Mouse (Mus musculus) layer of hippocampus, adult 8-10 months (tissue): ENCODE data around the gene Trpm2. TPM values are rescaled to one million over a fixed set of nuclear protein-coding genes. Genes with fewer than 3 reads are reported as not detected.
"Not testable (repeated sequence)": the region's sequence is repeated elsewhere in the genome, so short reads cannot be mapped to it uniquely, and the experiment has no call there.

ENCODE experiments used
- DNase-seq, 2 experiments: peaks; one replicate each; pipeline ENCODE4 v3.0.0; 2022; ENCODE audit warnings: low spot score in 2 of 2
- total RNA-seq, 4 experiments: library from RNA; stranded (reverse); gene quantifications; 2 replicates each; pipeline ENCODE4 v1.2.4; 2022

The Trpm2 gene
- total RNA-seq, 4 experiments from 2014 or later: 43.0 to 47.6 (median 45.7) TPM

DNA sequence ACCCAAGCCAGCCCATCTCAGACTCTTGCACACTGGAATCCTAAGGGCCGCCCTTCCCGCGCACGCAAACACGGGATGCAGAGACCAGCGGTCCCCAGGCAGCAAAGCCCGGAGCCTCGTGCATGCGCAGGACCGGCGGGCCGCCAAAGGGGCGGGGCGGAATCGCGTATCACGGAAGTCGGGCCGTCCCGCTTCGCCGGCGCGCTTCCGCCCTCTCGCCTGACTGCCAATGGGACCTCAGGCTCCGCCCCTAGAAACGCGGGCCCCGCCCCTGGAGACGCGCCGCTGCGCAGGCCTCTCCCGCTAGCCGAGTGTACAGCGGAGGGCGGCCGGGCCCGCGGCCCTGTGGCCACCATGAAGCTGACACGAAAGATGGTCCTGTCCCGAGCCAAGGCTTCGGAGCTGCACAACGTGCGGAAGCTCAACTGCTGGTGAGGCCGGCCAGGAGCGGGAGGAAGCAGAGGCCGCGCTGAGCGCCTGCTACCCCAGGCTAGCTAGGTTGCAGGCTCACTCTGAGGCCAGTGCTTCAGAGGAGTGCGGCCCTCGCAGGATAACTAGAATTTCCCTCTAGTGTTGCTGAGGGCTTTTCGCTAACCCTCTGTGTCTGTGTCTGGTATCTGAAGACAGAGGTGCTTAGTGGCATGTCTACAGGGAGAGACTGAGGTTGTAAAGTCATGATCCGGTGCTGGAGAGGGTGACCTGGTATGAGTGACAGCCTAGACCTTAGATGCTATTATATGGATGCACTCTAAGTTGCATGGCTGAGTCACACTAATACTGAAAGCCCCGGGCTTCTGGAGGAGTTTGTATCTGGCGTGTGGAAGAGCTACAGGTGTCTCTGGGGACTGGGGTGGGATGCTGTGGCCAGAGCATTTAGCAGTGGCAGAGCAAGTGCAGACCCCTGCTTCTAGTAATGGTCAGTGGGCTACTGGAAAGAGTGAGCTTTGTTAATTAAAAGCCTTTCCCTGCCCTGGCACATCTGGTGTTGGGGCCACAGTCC lies 8.3 kb upstream of the Trpm2 start, which contains the start of gene 1810043G02Rik:
Gene 1810043G02Rik (plus strand): TSS at position 174 of the 1,000 bp plus-strand sequence.
- peak; percentile 96 to 98 for DNase-seq

DNA sequence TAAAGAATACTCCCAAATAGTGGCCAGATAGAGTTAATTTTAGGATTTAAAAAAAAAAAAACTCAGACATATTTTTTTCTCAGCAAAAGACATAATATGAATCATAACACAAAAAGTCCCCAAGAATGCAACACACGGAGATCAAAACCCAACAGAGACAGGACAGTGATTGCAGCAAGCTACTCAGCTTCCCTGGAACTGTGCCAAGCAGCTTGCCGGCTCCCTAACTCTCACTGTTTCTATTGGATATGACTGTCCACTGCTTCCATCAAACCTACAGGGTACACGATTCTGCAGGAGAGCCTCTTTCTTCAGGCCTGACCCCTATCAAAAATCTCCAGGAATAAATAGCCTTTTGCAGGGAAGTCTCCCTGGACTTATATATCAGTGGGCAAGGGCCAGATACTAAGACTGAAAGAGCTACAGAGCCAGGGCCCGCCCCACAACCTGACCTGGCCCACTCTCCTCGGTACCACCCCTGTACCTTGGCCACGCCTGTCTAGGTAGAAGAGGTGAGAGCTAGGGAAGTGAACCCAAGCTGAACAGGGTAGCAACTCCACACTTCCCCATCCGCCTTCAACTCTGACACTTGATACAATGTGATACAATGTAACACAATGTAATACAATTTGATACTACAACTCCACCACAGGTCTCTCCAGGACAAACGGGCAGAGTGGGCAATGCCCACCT lies 6.2 kb upstream of the Trpm2 start:
- DNase-seq: no peak

DNA sequence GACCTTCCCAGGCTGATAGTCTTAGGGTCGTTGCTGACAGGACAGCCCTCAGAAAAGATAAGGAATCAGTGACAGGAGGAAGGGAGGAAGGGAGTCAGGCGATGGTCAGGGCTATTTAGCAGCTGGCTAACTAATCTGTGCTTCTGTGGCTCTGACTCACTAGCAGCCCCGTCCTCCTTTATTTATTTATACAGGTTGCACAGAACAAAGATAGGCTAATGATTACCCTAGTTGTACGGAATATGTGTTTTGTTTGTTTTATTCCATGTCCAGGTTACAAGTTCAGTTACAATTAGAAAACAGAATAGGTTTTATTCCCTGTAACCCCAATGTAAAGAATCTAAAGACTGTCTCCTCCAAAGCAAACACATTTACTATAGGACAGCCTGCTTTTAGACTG lies 5.3 kb upstream of the Trpm2 start:
- no peak for DNase-seq

DNA sequence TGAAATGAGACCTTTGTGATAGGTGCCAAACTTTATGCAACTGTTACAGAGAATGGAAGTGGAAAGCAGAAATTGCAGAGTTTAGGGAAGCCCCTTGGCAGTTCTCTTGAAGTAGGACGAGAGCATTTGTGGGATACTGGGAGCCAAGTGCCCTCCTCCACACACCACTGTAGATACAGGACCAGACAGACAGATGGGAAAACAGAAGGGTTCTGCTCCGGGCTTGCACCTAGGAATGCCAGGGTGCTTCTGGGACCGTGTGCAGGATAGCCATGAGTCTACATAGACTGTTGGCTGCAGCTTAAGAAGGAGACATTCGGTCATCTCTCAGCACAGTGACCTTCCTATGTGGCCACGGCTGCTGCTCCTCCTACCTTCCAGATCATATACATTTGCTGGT lies 4.4 kb upstream of the Trpm2 start:
- DNase-seq: no peak

DNA sequence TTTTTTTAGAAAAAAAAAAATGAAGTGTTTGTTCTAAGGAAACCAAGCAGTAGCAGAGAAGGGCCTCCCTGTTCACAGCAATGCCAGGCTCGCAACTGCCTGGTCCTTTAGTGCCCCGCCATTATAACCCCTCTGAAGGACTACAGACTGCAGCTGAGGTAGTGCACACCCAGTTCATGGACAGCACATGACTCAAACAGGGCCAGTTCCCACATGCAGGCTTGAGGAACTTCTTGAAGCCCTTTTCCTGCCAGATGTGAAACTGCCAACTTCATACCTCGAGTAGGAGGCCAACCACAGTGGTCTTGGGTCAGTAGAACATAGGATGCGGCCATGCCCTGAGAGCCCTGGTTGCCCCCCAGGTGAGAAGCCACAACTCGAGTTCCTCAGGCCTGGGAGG lies 4.0 kb upstream of the Trpm2 start:
- no peak for DNase-seq

DNA sequence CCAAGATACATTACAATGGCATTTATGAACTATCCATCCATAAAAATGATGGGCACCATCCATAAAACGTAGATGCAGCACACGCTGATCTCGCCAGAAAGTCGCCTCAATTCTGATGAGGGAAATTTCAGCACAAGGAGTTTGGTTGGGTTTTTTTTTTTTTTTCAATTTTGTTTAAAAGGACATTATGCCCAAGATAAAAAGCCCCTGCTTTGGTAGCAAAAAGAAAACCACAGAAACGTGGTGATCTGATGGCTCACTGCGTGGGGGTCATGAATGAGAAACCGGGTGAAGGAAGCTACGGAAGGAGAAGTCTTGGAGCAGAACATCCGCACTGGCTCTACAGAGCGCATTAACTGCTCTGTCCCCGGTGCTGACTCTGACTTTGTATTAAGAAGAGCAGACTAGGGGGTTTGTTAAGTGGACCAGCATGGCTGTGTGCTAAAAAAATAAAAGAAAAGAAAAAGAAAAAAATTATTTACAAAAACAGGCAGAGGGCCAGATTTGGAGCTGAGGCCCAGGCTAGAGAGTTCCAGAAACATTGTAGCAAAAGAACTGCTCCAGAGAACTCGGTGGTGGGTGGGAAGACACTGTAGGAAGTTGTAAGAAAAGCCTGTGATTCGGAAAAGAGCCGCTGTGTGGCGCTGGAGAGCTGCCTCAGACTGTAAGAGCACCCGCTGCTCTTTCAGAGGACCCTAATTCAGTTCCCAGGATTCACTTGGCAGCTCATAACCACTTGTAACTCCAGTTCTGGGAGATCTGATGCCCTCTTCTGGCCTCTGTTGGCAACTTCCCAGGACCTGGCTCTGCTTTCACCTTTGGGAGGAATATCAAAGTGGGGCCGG lies 1.6 kb upstream of the Trpm2 start:
- DNase-seq: peak in 1 of 2 experiments; percentile 55

DNA sequence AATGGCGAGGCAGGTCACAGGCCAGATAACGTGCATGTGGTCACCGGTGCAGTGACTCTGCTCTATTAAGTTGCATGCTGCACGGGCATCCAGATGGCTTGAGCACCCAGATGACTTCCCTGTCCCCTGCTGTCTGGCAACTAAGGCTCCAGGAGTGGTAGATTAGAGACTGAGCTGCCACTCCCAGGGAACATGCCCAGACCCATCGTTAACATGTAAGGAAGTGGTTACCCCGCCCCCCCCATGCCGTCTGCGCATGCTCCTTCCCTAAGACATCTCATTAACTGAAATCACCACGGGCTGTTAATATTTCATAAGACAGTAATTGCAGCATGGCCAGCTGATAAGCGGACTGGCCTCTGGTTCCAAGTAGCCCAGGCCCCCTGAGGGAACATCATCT lies 828 bp upstream of the Trpm2 start:
- DNase-seq: no peak

DNA sequence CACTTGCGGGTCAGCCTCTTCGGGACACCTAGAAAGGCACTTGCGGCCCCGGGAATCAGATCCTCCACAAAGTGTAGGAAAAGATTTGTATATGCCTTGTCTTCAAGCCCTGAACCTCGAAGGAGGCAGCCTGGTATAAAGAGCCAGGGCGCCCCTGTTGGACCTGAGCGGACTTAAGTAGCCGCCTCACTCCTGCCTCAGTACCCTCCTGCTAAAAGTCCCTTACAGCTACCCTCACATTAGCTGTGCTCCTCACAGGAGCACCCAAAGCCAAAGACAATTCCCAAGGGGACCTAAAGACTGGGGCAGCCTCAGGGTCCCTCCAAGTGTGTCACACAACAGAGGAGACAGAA lies 414 bp downstream of the Trpm2 start:
- no peak for DNase-seq

DNA sequence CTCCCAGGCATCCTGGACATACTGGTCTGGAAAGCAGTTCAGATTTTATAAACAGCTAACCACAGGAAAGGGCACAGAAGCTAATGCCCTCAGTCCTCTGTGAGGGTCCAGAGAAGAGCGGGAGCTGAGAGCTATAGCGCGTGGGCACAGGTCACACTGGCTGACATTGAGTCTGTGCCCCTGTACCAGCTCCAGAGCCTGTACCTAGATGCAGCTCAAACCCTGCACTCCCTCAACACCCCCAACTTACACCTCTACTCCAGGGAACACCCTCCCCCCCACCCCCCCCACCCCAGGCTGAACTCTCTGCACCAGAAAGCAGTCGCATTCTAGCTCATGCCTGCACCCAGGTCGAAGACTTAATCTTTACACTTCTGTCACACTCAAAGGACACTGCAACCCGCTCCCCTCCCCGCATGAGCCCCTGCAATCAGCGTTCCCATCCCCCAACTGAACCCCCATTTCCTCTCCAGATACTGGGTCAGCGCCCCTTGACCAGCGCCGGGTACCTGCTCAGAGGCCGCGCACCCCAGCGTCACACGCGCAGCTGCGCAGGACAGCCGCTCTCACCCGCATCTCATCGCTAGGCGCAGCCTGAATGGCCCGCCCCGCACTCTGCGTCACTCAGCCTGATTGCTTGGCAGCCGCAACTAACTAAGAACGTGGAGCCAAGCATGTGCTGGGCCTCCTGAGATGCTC lies 940 bp downstream of the Trpm2 start:
- DNase-seq: peak; percentile 52 to 71

DNA sequence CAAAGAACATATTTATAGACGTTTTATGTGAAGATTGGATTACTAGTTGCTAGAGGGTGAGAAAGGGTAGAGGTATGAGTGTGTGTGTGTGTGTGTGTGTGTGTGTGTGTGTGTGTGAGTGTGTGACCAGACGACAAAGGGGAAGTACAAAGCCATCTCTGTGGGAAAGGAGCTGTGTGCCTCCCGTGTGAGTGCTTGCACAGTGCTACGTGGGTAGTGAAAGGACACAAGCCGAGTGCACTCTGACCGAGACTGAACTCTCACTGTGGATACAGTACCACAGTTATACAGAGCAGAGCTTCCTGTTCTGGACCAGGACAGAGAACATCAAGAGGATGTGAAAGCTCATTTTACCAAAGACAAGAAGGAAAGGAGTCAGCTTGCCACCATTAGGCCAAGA lies 6.4 kb downstream of the Trpm2 start:
- DNase-seq: no peak

DNA sequence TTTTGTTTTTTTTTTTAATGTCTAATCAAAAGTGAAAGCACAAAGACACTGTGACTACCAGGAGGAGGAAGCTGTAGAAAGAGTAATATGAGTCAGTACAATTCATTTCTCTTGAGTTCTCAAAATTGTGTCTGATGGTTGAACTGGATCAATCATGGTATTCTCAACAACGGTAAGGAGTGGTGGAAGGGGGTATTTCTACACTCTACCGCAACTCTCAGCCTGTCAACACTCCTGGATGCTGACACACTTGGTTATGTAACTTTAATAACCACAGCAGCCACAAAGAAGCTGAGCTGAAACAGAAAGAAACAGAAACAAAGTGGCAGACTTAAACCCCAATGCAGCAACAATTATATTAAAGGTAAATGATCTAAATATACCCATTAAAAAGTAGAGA lies 7.6 kb downstream of the Trpm2 start:
- no peak for DNase-seq

DNA sequence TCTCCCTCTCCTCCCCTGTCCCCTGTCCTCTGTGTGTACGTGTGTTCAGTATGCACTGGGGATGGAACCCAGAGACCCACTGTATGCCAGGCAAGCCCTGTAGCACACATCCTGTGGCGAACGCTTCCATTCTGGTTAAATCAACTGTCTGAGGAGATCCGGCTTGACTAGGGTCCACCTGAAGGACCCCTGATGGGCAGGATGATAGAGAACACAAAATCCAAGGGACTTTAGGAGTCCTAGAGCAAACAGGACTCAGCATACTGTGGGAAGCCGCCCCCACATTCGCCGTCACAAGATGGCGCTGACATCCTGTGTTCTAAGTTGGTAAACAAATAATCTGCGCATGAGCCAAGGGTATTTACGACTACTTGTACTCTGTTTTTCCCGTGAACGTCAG lies 19.9 kb downstream of the Trpm2 start:
- DNase-seq: not testable (repeated sequence)

DNA sequence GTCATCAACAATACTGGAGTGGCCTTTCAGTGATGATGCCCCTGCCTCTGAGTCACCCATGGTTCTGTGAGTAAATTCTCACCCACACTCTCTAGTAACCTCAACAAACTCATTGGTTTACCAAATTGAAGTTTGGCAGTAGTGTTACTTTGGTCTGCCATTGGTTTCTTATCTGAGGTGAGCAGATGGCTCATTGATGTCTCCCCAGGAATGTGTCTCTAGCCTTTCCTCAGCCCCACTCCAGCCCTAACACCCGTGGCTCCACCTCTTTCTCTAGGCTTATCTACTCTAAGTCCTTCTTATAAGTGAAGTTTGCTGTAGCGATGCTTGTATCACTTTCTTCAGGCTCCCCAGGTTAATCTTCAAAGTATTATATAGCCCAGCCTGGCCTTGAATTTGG lies 30.7 kb downstream of the Trpm2 start:
- no peak for DNase-seq

DNA sequence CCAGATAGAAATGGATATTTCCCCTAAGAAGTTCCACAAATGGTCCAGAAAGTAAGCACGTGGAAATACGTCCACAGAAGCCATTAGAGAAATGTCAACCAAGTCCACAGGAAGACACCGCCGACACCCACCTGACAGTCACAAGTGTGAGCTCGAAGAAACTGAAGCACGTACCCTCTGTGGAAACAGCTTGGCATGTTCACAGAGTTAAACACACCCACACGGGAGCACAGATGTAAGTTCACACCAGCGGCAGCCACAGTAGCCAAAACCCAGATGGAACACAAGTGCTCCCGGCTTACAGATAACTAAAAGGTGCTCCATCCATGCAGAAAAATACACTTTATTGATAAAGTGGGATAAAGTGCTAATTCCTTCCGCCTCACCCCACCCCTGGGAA lies 43.0 kb downstream of the Trpm2 start:
- DNase-seq: no peak

DNA sequence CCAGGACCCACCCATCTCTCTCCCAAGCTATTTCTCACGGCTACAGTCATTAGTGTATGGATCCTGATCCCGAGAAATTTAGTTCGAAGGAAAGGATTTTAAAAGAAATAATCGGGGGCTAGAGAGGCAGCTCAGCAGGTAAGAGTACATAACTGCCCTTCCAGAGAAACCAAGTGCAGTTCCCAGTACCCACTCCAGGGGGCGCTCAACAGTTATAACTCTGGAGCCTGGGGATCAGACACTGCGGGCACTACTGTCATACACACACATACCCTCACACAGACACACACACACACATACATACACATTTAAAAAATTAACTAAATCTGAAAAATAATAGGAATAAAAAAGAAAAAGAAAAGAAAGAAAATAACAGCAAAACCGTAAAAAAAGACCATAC lies 44.2 kb downstream of the Trpm2 start:
- peak in 1 of 2 experiments; percentile 55 for DNase-seq

DNA sequence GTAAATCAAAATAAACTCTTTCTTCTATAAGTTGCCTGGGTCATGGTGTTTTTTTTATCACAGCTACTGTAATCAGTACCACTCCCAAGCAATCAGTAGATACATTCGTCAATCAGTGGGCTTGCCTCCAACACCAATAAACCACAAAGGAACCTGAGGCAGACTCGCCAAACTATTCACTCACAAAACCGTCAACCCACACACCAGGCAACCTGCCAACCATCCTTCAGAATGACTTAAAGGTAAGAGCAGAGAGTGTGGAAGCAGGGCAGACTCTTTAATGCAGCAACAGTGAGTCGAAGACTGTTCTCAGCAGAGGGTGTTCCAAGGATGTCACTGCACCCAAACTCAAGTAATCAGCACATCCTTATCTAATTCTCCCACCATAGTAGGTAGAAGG lies 47.7 kb downstream of the Trpm2 start:
- no peak for DNase-seq

DNA sequence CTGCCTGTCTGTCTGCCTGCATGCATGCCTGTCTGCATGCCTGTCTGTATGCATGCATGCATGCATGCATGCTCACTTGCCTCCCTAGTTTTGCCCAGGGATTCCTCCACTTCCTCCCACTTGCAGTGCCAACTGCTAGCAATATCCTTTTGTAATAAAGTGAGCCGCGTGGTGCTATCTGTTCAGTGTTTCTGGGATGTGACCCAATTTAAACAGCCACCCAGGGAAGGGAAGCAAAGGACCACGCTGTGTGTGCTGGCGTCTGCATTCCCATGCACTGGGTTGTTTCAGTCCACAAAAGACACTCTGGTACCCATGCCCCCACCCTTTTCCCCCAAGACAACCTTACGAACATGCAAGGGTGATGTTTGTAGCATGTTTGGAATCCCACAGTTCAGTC lies 49.4 kb downstream of the Trpm2 start:
- DNase-seq: peak in 1 of 2 experiments; percentile 26

DNA sequence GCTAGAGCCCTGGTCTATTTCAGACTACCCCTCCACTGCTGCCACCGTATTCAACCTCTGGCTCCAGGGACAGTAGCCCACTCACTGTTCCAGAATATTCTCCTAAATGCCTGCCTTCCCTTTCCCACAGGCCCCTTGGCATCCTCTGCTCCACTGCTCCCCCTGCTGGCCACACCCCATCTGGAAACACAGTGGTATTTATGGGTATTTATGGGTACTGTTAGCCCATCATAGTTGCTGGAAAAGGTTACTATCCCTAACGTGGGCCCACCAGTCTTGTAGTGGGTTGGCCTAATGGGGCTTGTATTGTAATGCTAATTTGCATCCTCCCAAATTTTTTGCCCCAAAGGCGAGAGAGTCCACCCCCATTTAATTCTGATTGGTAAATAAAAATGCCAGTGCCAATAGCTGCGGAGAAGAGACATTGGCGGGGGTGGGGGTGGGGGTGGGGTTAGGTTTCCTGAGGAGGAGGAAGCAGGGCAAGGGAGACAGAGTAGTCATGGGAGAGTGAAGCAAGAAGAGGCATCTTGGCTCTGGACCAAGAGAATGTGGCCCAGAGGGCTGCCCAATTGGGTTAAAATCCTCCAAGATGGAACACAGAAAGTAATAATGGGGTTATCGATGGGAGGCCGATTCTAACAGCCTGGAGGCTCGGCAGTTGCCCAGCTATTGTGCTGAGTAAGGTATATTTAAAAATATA lies 53.6 kb downstream of the Trpm2 start:
- DNase-seq: peak in 1 of 2 experiments; percentile 42

DNA sequence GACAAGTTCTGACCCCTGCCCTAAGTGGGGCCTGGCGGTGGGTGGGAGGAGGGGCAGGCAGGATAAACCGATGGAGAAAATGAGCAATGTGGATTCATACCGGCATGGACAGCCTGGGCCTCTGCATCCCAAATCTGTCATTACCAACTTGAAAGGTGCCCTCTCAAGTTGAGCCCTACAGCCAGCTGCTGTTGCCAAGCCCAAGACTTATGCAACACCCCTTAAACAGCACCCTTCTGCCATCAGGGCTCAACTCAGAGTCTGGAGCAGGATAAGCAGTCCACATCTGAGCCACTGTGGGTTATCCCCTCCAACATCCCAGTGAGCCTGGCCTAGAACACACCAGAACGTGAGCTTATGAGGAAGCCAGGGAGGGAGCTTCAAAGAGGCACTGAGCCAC lies 57.1 kb downstream of the Trpm2 start:
- no peak for DNase-seq

DNA sequence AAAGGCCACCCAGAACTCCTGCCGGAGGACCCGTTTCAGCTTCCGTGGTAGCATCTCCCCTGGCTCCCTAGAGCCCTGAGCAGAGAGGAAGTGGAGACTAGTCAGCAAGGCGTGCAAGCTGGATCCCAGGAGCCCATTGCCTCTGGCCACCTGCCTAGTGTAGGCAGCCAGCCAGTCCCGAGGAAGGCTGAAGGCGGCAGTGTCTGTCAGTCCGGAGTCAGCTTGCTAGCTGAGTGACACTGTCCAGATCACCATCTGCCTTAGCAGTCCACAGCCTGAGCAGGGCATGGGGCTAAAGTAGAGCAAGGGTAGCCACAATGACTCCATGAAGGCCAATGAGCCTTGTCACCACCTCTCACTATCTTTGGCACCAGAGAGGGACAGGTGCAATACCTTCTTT lies 57.8 kb downstream of the Trpm2 start:
- no peak for DNase-seq
